Mouse (Mus musculus) megakaryocyte, adult 5-6 weeks (primary cell): Measurements from ENCODE around the gene Pitpnc1. TPM values are rescaled to one million over a fixed set of nuclear protein-coding genes. Genes with fewer than 3 reads are reported as not detected.

Source experiments
- ATAC-seq: 2 replicates; pipeline ENCODE4 v1.8.0; 2016; ENCODE audit warnings: mild to moderate bottlenecking, inconsistent platforms; ENCODE audit not compliant: poor library complexity, severe bottlenecking
- total RNA-seq, 2 experiments: library from RNA; stranded (forward) in 1 of 2; stranded (reverse) in 1 of 2; fragments of 153-499, 151-499 nt in 1 of 2; fragments of 221-1000, 200-1000 nt in 1 of 2; gene quantifications; 2 replicates each; pipeline versions ENCODE4 v1.2.3 to v1.2.4; 2015 to 2017

Pitpnc1 gene
- total RNA-seq, 2 experiments from 2014 or later: 8.5 to 14.5 TPM

- ATAC-seq: no peak
These were observed 59.7 kb downstream of the Pitpnc1 start for GRCm38 (mm10) chr11:107410804-107411203.

GRCm38 (mm10) chr11:107410090-107410732, 60.3 kb downstream of the Pitpnc1 start:
- no peak for ATAC-seq

DNA sequence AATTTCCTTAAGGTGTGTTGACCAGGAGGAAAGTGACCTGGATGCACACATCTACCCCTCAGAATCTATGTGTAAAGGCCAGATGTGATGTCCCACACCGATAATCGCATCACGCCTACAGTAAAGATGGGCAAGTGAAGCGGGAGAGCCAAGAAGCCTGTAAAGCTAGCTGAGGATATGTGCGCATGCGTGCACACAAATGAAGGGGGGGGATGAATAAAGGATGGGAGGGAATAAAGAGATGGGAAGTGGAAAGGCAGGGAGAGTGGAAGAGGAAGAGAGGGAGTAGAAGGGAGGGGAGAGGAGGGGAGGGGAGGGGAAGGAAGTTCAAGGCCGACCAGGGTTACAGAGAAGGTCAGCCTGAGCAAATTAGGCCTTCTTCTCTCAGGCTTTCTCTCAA, 61.6 kb downstream of the Pitpnc1 start:
- ATAC-seq: no peak

GRCm38 (mm10) chr11:107407698-107408097, 62.8 kb downstream of the Pitpnc1 start:
- peak; percentile 40 for ATAC-seq

- ATAC-seq: no peak
These were observed 64.7 kb downstream of the Pitpnc1 start for GRCm38 (mm10) chr11:107405606-107406333.

DNA sequence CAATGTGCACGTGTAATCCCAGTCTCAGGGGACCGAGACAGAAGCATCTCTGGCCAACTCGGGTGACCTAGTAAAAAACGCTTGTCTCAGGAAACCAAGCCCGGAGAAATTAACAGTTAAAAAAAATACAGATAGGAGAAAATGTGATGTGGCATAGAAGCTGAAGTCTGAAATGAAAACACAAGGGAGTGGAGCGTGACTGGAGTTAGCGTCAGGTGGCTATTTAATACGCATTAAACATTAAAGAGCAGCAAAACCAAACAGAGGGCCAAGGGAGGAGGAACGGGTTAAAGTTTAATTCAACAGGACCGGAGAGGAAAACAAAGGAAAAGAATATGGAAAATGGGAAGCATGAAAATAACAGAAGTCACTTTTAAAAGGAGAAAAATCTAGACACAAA, 67.2 kb downstream of the Pitpnc1 start:
- no peak for ATAC-seq

DNA sequence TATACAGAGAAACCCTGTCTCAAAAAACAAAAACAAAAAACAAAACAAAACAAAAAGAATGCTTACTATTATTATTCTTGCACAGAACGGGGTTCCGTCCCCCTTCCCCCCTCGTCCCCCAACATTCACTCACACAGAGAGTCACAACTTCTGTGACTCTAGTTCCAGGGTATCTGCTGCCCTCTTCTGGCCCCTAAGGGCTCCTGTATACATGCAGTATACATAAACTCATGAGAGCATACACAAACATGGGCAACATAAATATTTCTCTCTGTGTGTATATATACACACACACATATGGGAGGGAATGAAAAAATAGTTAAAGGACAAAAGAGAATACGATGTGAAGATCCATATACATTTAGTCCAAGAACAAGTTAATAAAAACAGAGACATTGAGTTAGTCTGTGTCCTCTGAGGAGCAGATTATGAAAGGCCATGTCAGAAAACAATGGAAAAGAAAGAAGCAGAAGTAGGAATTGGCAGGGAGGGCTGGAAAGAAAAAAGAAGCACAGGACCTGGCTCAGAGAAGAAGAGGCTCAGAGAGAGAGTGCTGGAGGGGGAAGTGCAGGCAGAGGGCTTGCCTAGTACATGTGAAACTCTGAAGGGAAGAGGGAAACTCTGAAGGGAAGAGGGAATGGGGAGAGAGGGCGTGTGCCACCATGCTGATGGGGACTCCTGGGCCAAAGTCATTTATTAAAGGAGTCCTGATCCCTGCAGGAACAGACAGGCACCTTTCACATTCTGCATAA, 68.5 kb downstream of the Pitpnc1 start:
- ATAC-seq: peak; percentile 92

DNA sequence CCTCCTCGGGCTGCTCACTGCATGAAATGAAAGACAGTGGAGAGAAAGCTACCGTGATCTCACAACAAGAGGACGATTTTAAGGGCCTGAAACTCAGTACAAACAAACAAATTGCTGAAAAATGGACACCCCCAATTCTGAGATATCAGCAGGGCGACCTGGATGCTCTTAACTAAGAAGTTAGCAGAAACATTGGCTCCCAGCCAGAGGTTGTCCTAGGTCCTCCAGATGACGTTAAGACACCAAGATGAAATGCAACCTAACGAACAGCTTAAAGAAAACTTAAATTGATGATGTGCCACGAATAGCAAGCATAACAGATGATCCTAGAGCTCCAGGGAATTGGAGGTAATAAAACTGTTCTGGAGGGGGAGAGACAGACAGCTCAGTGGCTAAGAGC, 69.7 kb downstream of the Pitpnc1 start:
- ATAC-seq: no peak

DNA sequence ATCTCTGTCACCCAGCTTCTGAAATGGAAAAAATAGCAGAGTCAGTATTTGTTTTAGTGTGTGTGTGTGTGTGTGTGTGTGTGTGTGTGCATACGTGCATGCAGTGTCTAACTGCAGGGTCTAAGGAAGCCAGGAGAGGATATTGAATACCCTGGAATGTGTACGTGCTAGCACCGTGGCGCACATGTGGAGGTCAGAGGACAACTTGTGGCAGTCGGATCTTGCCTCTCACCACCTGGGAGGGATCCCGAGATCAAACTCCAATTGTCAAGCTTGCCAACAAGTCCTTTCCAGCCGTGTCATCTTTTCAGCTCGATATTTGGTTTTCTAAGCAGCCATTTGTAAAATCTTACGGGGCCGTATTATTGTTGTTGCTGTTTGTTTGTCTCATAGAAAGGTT, 70.5 kb downstream of the Pitpnc1 start:
- no peak for ATAC-seq

- no peak for ATAC-seq
These were observed 73.0 kb downstream of the Pitpnc1 start for GRCm38 (mm10) chr11:107397326-107397998.

- ATAC-seq: no peak
These were observed 76.3 kb downstream of the Pitpnc1 start for GRCm38 (mm10) chr11:107394245-107394644.

GRCm38 (mm10) chr11:107393828-107394165, 76.7 kb downstream of the Pitpnc1 start:
- peak; percentile 17; the same call in 1 of the 2 replicates for ATAC-seq

DNA sequence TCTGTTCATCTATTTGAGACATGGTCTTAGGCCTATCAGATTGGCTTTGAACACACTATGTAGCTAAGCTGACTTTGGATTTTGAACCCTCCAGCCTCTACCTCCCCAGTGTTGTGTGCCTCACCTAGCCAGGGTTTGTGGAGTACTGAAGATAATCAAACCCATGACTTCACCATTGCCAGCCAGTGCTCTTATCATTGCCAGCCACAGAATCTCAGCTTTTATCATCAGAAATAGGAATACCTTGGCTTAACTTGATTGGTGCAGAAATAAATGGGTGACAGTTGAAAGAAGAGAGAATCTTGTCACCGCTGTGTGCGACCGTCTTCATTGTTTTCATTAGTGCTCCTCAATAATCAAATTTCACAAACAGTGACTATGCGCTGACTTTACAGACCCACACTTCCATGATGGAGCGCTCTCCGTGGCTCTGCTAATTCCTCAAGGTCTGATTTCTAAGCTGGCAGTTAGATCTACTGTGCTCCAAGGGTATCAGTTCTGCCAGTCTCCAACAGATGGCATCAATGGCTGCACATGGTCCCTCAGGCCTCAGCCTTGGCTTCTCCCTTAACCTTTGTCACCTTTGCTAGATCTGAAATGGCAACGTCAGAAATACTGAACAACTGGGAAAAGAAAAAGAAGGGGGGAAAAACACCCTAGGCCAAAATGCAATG, 77.2 kb downstream of the Pitpnc1 start:
- ATAC-seq: peak; percentile 81

- ATAC-seq: no peak
These were observed 80.0 kb downstream of the Pitpnc1 start for GRCm38 (mm10) chr11:107390540-107390939.

GRCm38 (mm10) chr11:107390001-107390400, 80.5 kb downstream of the Pitpnc1 start:
- ATAC-seq: no peak

GRCm38 (mm10) chr11:107386481-107386880, 84.0 kb downstream of the Pitpnc1 start:
- no peak for ATAC-seq

GRCm38 (mm10) chr11:107385306-107385705, 85.2 kb downstream of the Pitpnc1 start:
- ATAC-seq: peak; percentile 43; the same call in 1 of the 2 replicates

DNA sequence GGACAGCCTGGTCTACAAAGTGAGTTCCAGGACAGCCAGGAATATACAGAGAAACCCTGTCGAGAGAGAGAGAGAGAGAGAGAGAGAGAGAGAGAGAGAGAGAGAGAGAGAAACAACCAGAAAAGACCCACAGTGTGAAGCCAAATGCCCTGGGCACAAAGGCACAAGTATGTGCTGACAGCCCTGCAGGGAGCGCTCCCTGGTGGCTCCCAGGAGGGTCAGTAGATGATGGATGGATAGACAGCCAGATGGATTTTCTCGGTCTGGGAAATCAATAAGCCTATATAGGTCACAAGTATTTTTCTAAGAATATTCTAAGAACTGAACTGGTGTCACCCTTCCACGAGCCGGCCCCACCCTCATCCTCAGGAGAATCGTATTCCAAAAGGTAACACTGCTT, 86.5 kb downstream of the Pitpnc1 start:
- ATAC-seq: no peak

GRCm38 (mm10) chr11:107379965-107380364, 90.5 kb downstream of the Pitpnc1 start:
- no peak for ATAC-seq

DNA sequence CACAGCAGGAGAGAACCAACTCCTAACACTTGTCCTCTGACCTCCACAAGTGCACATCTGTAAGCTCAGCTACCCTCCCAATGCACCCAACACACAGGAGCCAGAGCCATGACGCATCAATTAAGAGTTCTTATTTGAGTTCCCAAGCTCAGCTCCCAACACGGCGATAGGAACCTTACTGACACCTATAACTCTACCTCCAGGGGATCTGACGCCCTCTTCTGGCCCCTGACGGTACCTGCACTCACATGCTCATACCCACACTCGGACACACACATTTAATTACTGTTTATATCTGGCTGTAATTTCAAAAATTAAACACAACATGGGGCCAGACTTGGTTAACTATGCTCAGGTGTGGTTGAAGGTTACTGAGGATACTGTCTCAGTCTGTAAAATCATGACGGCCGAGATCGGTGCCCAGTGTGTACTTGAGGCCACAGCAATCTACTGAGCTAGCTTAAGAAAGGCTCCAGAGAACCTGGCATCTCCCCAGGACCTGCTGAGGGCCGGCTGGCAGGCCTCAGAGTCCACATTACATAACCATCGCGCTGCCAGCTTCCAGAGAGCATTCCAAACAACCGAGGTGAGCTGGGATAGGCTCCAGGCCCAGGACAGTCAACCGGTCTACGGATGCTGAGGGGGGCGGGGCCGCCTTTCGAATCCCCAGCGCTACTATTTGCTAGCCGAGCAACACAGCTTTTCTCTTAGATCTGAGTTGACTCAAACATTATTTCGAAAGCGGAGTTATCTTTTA, 91.2 kb downstream of the Pitpnc1 start:
- no peak for ATAC-seq
